Mouse (Mus musculus) neural tube, embryonic 14.5 days (tissue): ENCODE measurements around the gene Fam241a. TPM values are rescaled to one million over a fixed set of nuclear protein-coding genes. Genes with fewer than 3 reads are reported as not detected.

ENCODE experiments used
- ATAC-seq: fragments of 200-750 bp; cut with Nextera tagmentation; 2 replicates; pipeline ENCODE4 v1.8.0; 2017; ENCODE audit warnings: low read depth, mild to moderate bottlenecking, moderate TSS enrichment, moderate library complexity
- H3K27ac ChIP-seq: fragments of 300-500 bp; sonication (generic); 2 replicates; pipeline ENCODE4 v1.5.1; 2014; ENCODE audit warnings: low read depth, mild to moderate bottlenecking, control low read depth, low read length, moderate library complexity, mixed read lengths
- H3K27me3 ChIP-seq: fragments of 300-500 bp; sonication (generic); 2 replicates; pipeline ENCODE4 v1.6.1; 2014; ENCODE audit warnings: low read length; ENCODE audit not compliant: control insufficient read depth, insufficient read depth
- H3K36me3 ChIP-seq: fragments of 300-500 bp; sonication (generic); 2 replicates; pipeline ENCODE4 v1.6.1; 2014; ENCODE audit warnings: low read length, mixed read lengths; ENCODE audit not compliant: control insufficient read depth, insufficient read depth
- H3K4me1 ChIP-seq: fragments of 300-500 bp; sonication (generic); 2 replicates; pipeline ENCODE4 v1.6.1; 2014; ENCODE audit warnings: low read length; ENCODE audit not compliant: control insufficient read depth, insufficient read depth
- H3K4me2 ChIP-seq: fragments of 300-500 bp; sonication (generic); 2 replicates; pipeline ENCODE4 v1.6.1; 2014; ENCODE audit warnings: mild to moderate bottlenecking, low read depth, low read length, control low read depth
- H3K4me3 ChIP-seq: fragments of 300-500 bp; sonication (generic); 2 replicates; pipeline ENCODE4 v1.5.1; 2014; ENCODE audit warnings: low read depth, low read length, control low read depth, mixed read lengths
- H3K9ac ChIP-seq: fragments of 300-500 bp; sonication (generic); replicated peaks from 2 replicates; pipeline ENCODE4 v1.6.1; 2014; ENCODE audit warnings: low read depth, mild to moderate bottlenecking, control low read depth, low read length, mixed read lengths
- H3K9me3 ChIP-seq: fragments of 300-500 bp; sonication (generic); 2 replicates; pipeline ENCODE4 v1.6.1; 2016; ENCODE audit warnings: low read length; ENCODE audit not compliant: control insufficient read depth
- WGBS: fragments of 180-500 bp; shearing (Covaris S2); extraction: QIAGEN DNeasy Blood & Tissue Kit; methylation state at CpG from one replicate; pipeline ENCODE4 v1.1.7; 2014; 5-methylcytosine and 5-hydroxymethylcytosine counted together
- polyA plus RNA-seq: library from polyadenylated mRNA; unstranded; fragments of >200 nt; fragmentation: Nextera tagmentation; extraction: Ambion mirVana; gene quantifications from 2 replicates; pipeline ENCODE4 v1.2.1, GENCODE M21; 2014

Gene Fam241a
- 9.0 and 10.3 TPM in 2 replicates for polyA plus RNA-seq

GRCm38 (mm10) chr3:127895792-127896541, at the start of gene Fam241a:
Gene Fam241a (minus strand): TSS chr3:127896324.
- no peaks in the 10 kb centered on the region for H3K36me3 ChIP-seq
- H3K27ac ChIP-seq = peak within 1 kb of the TSS; percentile 55; the same call in 1 of the 2 replicates
- peak; percentile 96 for ATAC-seq

DNA sequence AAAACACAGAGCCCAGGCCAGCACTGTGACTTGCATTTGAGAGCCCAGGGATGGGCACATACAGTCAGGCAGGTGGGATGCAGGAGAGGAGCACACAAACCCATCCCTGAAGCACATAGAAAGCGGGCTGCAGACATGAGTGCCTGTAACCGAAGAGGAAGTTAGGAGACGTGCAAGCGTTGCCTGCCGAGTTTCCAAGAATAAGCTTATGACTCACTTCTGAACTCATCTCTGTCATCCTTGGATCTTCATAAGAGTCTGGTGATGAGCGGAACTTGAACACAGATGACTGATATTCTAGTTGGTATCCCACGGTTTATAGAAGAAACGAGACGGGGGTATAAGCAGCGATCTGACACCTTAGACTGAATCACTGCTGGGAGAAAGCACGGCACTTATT, 36.3 kb upstream of the Fam241a start:
- no peak overlapping the region for H3K4me3 ChIP-seq
- no peak for ATAC-seq
- no peak overlapping the region for H3K9ac ChIP-seq
- H3K9me3 ChIP-seq = no peaks in the 10 kb centered on the region
- WGBS = 93% methylated on average over 11 of the region's 11 CpGs
- H3K4me1 ChIP-seq = no peaks in the 10 kb centered on the region
- H3K27me3 ChIP-seq = no peaks in the 10 kb centered on the region
- H3K4me2 ChIP-seq = no peak overlapping the region
- H3K27ac ChIP-seq = no peak overlapping the region
- no peaks in the 10 kb centered on the region for H3K36me3 ChIP-seq

More at GRCm38 (mm10) chr3:127895792-127896541, at the start of gene Fam241a:
- peak within 1 kb of the TSS; percentile 75 for H3K4me2 ChIP-seq
- peak within 1 kb of the TSS; percentile 81 for H3K4me3 ChIP-seq
- WGBS = under 1% methylated on average over 81 of the region's 94 CpGs
- H3K4me1 ChIP-seq = no peaks in the 10 kb centered on the region
- no peaks in the 10 kb centered on the region for H3K9me3 ChIP-seq
- no peaks in the 10 kb centered on the region for H3K27me3 ChIP-seq
- peak within 1 kb of the TSS; percentile 68 for H3K9ac ChIP-seq

DNA sequence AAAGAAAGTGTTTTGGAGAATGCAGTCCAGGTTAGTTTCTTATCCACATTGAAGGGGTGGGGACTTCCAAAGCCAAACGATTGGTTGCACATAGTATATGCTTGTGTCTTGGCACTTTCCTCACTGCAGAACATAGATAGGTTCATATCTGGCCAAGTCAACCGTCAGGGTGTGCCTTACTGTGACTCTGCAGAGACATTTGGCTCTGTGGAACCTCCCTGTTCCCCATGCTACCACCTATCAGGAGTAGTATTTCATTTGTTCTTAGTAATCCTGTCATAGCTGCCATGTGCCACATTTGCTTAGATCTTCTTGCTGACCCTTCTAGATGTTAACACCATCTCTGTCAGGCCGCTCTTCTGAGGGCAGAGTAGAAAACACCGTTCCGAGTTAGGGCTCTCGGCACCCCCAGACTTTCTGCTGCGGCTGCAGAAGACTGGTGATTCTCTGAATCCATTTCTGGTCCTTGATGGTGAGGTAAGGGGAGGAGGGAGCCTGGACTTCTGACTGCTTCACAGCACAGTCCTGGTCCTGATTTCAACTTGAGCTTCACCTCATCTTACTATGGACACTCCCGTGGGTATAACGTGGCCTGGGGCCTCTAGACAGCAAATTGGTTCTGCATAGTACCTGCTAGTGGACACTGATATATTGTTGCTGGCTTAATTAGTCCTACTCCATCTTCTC, 34.3 kb upstream of the Fam241a start:
- H3K4me2 ChIP-seq = no peak overlapping the region
- WGBS = 88% methylated on average over 9 of the region's 9 CpGs
- no peaks in the 10 kb centered on the region for H3K27me3 ChIP-seq
- H3K4me1 ChIP-seq = no peaks in the 10 kb centered on the region
- no peak overlapping the region for H3K4me3 ChIP-seq
- no peaks in the 10 kb centered on the region for H3K36me3 ChIP-seq
- no peak overlapping the region for H3K27ac ChIP-seq
- no peak overlapping the region for H3K9ac ChIP-seq
- no peaks in the 10 kb centered on the region for H3K9me3 ChIP-seq
- ATAC-seq = no peak

DNA sequence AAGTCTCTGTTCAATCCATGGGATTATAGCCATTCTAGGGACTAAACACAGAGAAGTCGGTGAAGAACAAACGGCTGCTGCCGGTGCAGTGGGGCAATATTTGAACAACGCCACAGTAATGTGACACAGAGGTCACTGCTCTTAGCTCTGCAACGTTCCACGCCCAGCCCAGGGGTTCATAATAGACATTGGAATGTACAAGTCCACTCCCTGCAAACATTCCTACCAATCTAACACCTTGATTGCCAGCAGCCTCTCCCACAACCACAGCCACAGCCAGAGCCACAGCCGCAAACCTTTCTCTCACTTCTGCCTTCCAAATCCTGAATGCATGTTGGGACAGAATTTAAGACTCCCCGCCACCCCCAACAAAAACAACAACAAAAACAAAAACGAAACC, 33.8 kb upstream of the Fam241a start:
- Histone ChIP-seq H3K9ac (no peak overlapping the region), H3K4me2 (no peak overlapping the region), H3K9me3 (no peaks in the 10 kb centered on the region), H3K4me1 (no peaks in the 10 kb centered on the region), H3K4me3 (no peak overlapping the region), H3K27ac (no peak overlapping the region), H3K36me3 (no peaks in the 10 kb centered on the region), H3K27me3 (no peaks in the 10 kb centered on the region)
- no peak for ATAC-seq
- WGBS = 78% methylated on average over 9 of the region's 9 CpGs

GRCm38 (mm10) chr3:127926635-127927183, 30.6 kb upstream of the Fam241a start:
- Histone ChIP-seq H3K4me2 (no peak overlapping the region), H3K9me3 (no peaks in the 10 kb centered on the region), H3K9ac (no peak overlapping the region), H3K36me3 (no peaks in the 10 kb centered on the region), H3K27ac (no peak overlapping the region), H3K4me3 (no peak overlapping the region), H3K27me3 (no peaks in the 10 kb centered on the region), H3K4me1 (no peaks in the 10 kb centered on the region)
- ATAC-seq = no peak
- 78% methylated on average over 9 of the region's 9 CpGs for WGBS

DNA sequence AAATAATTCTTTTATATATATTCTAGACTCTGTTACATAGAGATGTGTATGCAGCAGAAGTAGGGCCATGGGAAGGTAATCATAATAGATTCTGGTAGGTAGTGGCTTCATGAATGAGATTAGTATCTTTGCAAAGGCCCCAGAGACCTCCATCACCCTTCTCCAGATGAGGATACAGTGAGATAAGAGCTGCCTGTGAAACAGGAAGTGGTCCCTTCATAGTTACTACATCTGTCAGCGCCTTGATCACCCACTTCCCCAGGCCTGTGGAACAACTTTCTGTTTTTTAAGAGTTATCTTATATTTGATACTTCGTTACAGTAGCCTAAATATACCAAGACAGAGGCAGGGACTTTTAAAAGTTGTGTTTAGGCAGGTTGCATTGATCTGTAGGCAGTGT, 28.3 kb upstream of the Fam241a start:
- no peaks in the 10 kb centered on the region for H3K27me3 ChIP-seq
- no peak overlapping the region for H3K4me3 ChIP-seq
- no peak overlapping the region for H3K4me2 ChIP-seq
- WGBS = 88% methylated on average over 2 of the region's 2 CpGs
- H3K4me1 ChIP-seq = no peaks in the 10 kb centered on the region
- H3K27ac ChIP-seq = no peak overlapping the region
- H3K9me3 ChIP-seq = no peaks in the 10 kb centered on the region
- ATAC-seq = no peak
- H3K9ac ChIP-seq = no peak overlapping the region
- no peaks in the 10 kb centered on the region for H3K36me3 ChIP-seq

GRCm38 (mm10) chr3:127923183-127923582, 27.1 kb upstream of the Fam241a start:
- no peak overlapping the region for H3K27ac ChIP-seq
- H3K4me3 ChIP-seq = no peak overlapping the region
- no peak overlapping the region for H3K9ac ChIP-seq
- no peak overlapping the region for H3K4me2 ChIP-seq
- WGBS = 82% methylated on average over 2 of the region's 2 CpGs
- ATAC-seq = no peak
- H3K4me1 ChIP-seq = no peaks in the 10 kb centered on the region
- no peaks in the 10 kb centered on the region for H3K36me3 ChIP-seq
- no peaks in the 10 kb centered on the region for H3K27me3 ChIP-seq
- H3K9me3 ChIP-seq = no peaks in the 10 kb centered on the region

- H3K4me3 ChIP-seq = no peak overlapping the region
Observed at GRCm38 (mm10) chr3:127922125-127922524, 26.0 kb upstream of the Fam241a start.

More at GRCm38 (mm10) chr3:127922125-127922524, 26.0 kb upstream of the Fam241a start:
- Histone ChIP-seq H3K4me1 (no peaks in the 10 kb centered on the region), H3K9me3 (no peaks in the 10 kb centered on the region), H3K4me2 (no peak overlapping the region), H3K27me3 (no peaks in the 10 kb centered on the region), H3K36me3 (no peaks in the 10 kb centered on the region), H3K9ac (no peak overlapping the region), H3K27ac (no peak overlapping the region)
- WGBS = 88% methylated on average over 5 of the region's 5 CpGs
- no peak for ATAC-seq
